Mouse (Mus musculus) liver, postnatal 0 days (tissue): ENCODE measurements around the gene Zfp239. TPM values are rescaled to one million over a fixed set of nuclear protein-coding genes. Genes with fewer than 3 reads are reported as not detected.

ENCODE experiments used
- ATAC-seq: fragments of 200-750 bp; cut with Nextera tagmentation; 2 replicates; pipeline ENCODE4 v1.8.0; 2017; ENCODE audit warnings: mild to moderate bottlenecking, moderate library complexity
- DNase-seq: peaks from one replicate; pipeline ENCODE4 v3.0.0-alpha.2; 2016
- H3K27ac ChIP-seq: fragments of 300-500 bp; sonication (generic); 2 replicates; pipeline ENCODE4 v1.5.1; 2014; ENCODE audit warnings: antibody characterized with exemption, moderate library complexity, mild to moderate bottlenecking, low read depth
- H3K27me3 ChIP-seq: fragments of 300-500 bp; sonication (generic); 2 replicates; pipeline ENCODE4 v1.6.1; 2014; ENCODE audit warnings: low read length, control low read depth, mixed read lengths; ENCODE audit not compliant: insufficient read depth
- H3K36me3 ChIP-seq: fragments of 300-500 bp; sonication (generic); replicated peaks from 2 replicates; pipeline ENCODE4 v1.6.1; 2014; ENCODE audit warnings: mild to moderate bottlenecking, control low read depth, low read length, moderate library complexity, mixed read lengths; ENCODE audit not compliant: insufficient read depth
- H3K4me1 ChIP-seq: fragments of 300-500 bp; sonication (generic); 2 replicates; pipeline ENCODE4 v1.6.1; 2014; ENCODE audit warnings: antibody characterized with exemption, mild to moderate bottlenecking, control low read depth; ENCODE audit not compliant: insufficient read depth
- H3K4me2 ChIP-seq: fragments of 300-500 bp; sonication (generic); 2 replicates; pipeline ENCODE4 v1.6.1; 2014; ENCODE audit warnings: low read depth, mild to moderate bottlenecking, low read length, moderate library complexity, mixed read lengths
- H3K4me3 ChIP-seq: fragments of 300-500 bp; sonication (generic); 2 replicates; pipeline ENCODE4 v1.5.1; 2014; ENCODE audit warnings: low read depth, low read length
- H3K9ac ChIP-seq: fragments of 300-500 bp; sonication (generic); replicated peaks from 2 replicates; pipeline ENCODE4 v1.6.1; 2014; ENCODE audit warnings: mild to moderate bottlenecking, moderate library complexity
- H3K9me3 ChIP-seq: fragments of 300-500 bp; sonication (generic); 2 replicates; pipeline ENCODE4 v1.6.1; 2016; ENCODE audit warnings: mild to moderate bottlenecking, control low read depth, low read length, mixed read lengths
- CTCF ChIP-seq: sonication (generic); IDR thresholded peaks from 2 replicates; pipeline ENCODE4 v1.5.1; 2016; ENCODE audit warnings: antibody characterized with exemption, low read depth
- EP300 ChIP-seq: IDR thresholded peaks from 2 replicates; pipeline ENCODE4 v1.6.1; 2016; ENCODE audit warnings: antibody characterized with exemption, low read depth, mild to moderate bottlenecking
- WGBS: fragments of 180-500 bp; shearing (Covaris S2); extraction: QIAGEN DNeasy Blood & Tissue Kit; methylation state at CpG from one replicate; pipeline ENCODE4 v1.1.7; 2014; ENCODE audit not compliant: insufficient replicate concordance; 5-methylcytosine and 5-hydroxymethylcytosine counted together
- polyA plus RNA-seq: library from polyadenylated mRNA; unstranded; fragments of >200 nt; fragmentation: Nextera tagmentation; extraction: Ambion mirVana; gene quantifications from 2 replicates; pipeline ENCODE4 v1.2.1, GENCODE M21; 2015

Gene Zfp239
- polyA plus RNA-seq, 1 experiment from 2014 or later: 1.1 TPM

DNA sequence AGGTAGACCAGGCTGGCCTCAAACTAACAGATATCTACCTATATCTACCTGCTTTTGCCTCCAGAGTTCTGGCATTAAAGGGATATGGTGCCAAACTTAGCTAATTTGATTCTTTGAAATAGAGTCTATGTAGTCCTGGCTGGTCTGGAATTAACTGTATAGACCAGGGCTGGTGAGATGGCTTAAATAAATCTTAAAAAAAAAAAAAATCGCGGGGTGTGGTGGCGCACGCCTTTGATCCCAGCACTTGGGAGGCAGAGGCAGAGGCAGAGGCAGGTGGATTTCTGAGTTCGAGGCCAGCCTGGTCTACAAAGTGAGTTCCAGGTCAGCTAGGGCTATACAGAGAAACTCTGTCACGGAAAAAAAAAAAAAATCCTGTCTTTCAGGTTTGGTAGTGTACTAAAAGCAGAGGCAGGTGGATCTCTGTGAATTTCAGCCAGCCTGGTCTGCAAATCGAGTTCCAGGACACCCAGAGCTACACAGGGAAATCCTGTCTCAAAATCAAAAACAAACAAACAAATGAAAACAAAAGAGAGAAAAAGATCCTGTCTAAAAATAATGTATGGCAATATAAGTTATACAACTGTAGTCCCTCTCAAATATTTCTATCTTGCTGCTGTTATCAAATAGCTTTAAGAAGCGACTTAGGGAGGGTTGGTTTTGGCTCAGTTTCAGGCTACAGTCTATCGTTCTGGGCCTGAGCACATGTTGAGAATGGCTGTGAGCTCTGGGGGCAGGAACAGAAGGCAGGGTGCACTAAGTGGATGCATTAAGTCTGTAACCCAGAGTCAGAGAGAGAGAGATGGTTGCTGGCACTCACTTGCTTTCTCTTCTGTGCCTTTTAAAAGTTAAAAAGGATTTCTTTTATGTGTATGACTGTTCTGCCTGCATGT is 39.9 kb downstream of the Zfp239 start:
- TF ChIP-seq CTCF (no peak), EP300 (no peak)
- no peaks in the 10 kb centered on the region for H3K36me3 ChIP-seq
- H3K4me3 ChIP-seq: no peak overlapping the region
- no peaks in the 10 kb centered on the region for H3K27me3 ChIP-seq
- peaks cover 25% of the 10 kb centered on the region for H3K4me1 ChIP-seq
- ATAC-seq (no peak), DNase-seq (no peak)
- peak overlapping the region; percentile 1; the same call in 1 of the 2 replicates for H3K4me2 ChIP-seq
- 65% methylated on average over 9 of the region's 9 CpGs for WGBS
- no peaks in the 10 kb centered on the region for H3K9me3 ChIP-seq
- H3K9ac ChIP-seq: no peak overlapping the region
- no peak overlapping the region for H3K27ac ChIP-seq

DNA sequence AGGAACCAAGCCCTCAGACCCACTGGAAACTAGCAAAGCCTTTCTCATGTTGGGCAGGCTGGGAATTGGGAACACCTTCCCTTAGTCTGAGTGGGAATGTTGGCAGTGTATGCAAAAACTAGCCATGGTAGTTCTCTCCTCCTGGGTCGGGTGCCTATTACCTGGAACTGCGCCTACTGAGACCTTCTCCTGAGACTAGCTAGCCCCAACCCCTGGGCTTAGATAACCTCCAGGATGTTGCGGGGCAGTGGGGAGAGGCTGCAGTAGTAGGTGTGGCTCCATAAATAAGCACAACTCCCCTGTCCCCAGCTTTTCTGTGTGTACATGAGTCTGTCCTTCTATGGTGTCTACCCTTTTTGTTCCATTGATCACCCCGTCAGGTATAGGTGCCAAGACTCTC is 40.7 kb downstream of the Zfp239 start:
- Histone ChIP-seq H3K4me1 (peaks cover 25% of the 10 kb centered on the region), H3K36me3 (no peaks in the 10 kb centered on the region), H3K4me2 (peak overlapping the region; percentile 1), H3K27ac (no peak overlapping the region), H3K4me3 (no peak overlapping the region), H3K9ac (no peak overlapping the region), H3K27me3 (no peaks in the 10 kb centered on the region), H3K9me3 (no peaks in the 10 kb centered on the region)
- DNase-seq (no peak), ATAC-seq (no peak)
- 59% methylated on average over 4 of the region's 4 CpGs for WGBS
- TF ChIP-seq CTCF (no peak), EP300 (no peak)

DNA sequence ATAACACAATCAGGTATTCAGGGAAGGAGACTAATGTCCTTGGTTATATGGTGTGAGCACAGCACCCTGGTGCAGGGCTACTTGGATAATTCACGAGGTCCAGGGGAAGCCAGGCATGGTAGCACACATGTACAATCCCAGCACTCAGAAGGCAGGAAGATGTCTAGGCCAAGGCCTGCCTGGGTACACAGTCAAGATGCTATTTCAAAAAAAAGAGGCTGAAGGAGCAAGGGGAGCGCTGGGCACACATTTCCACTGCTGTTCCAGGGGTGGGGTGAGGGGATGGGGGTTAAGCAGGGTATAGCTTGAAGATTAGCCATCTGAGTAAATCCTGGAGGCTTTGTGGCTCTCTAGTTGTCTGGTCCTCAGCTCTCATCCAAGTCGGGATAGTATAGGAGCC is 41.9 kb downstream of the Zfp239 start:
- DNase-seq: no peak
- no peaks in the 10 kb centered on the region for H3K36me3 ChIP-seq
- WGBS: 85% methylated on average over 3 of the region's 3 CpGs
- no peak for ATAC-seq
- no peaks in the 10 kb centered on the region for H3K9me3 ChIP-seq
- peaks cover 29% of the 10 kb centered on the region for H3K4me1 ChIP-seq
- no peak for TF ChIP-seq CTCF
- no peak for TF ChIP-seq EP300
- H3K27me3 ChIP-seq: no peaks in the 10 kb centered on the region
- H3K9ac ChIP-seq: no peak overlapping the region
- H3K27ac ChIP-seq: no peak overlapping the region
- no peak overlapping the region for H3K4me3 ChIP-seq
- no peak overlapping the region for H3K4me2 ChIP-seq

DNA sequence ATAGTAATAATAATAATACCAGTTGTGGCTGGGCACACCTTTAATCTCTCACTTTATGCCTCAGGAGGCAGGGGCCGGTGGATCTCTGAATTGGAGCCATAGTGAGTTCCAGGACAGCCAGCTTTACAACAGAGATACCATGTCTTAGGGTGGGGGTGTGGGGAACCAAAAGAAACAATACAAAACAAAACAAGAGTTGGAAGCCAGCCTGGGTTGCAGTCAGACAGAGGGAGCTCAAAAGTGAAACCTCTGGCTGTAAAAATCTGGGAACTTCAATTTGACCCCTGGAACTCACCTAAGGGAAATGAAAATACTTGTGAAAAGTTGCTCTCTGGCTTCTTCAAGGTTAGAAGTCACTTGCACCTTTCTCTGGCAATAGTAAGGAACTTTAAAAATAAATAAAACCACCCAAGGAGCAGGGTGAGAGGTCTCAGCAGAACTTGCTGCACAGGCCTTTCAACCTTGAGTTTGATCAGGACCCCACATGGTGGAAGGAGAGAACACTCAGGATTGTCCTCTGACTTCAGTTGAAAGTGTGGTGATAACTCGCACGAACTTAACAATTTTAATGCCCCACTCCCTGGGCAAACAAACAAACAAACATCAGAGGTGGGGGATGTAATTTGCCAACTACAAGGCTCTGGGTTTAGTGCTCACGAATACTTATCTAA is 43.5 kb downstream of the Zfp239 start:
- Histone ChIP-seq H3K4me1 (peaks cover 38% of the 10 kb centered on the region), H3K27me3 (no peaks in the 10 kb centered on the region), H3K9me3 (no peaks in the 10 kb centered on the region), H3K36me3 (no peaks in the 10 kb centered on the region), H3K4me2 (peak overlapping the region; percentile 94), H3K4me3 (peak overlapping the region; percentile 98), H3K9ac (peak overlapping the region; percentile 67), H3K27ac (peak overlapping the region; percentile 80)
- no peak for DNase-seq
- ATAC-seq: no peak
- 16% methylated on average over 4 of the region's 4 CpGs for WGBS
- TF ChIP-seq EP300: no peak
- TF ChIP-seq CTCF: no peak

DNA sequence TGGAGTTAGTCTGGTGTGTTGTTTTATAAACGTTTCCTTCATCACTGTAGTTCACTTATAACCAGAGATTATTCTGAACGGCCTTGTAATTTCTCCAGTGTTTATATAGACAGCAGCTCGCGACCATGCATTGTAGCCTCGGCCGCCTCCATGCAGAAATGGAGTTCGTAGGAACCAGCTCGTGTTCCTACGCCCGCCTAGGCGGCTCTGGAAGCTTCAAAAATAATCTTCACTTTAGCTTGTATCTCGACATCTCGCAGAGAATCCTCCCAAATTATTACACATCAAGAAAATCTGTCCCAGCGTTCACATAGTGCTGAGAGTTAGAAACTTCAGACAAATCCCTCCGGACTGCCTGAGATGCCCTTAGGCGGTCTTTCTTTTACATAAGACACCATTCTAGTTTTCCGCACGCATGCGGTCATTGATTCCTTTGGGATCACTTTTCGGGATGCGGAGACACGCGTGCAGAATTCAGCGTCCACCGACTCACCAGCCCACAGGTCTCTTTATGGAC is 44.2 kb downstream of the Zfp239 start:
- peaks cover 36% of the 10 kb centered on the region for H3K4me1 ChIP-seq

More for the DNA sequence above, 44.2 kb downstream of the Zfp239 start:
- Histone ChIP-seq H3K27me3 (no peaks in the 10 kb centered on the region), H3K36me3 (no peaks in the 10 kb centered on the region), H3K4me2 (peak overlapping the region; percentile 94), H3K27ac (peak overlapping the region; percentile 80), H3K4me3 (peak overlapping the region; percentile 98), H3K9me3 (no peaks in the 10 kb centered on the region), H3K9ac (peak overlapping the region; percentile 67)
- ATAC-seq (no peak), DNase-seq (peak; percentile 41)
- under 1% methylated on average over 25 of the region's 25 CpGs for WGBS
- TF ChIP-seq CTCF: no peak
- no peak; the same call in 1 of the 2 replicates for TF ChIP-seq EP300
